Mouse (Mus musculus): ENCODE results near the gene Rps2. TPM values are rescaled to one million over a fixed set of nuclear protein-coding genes. Genes with fewer than 3 reads are reported as not detected.

The Rps2 gene
- polyA plus RNA-seq, 1 experiment from 2014 or later: 1,342 TPM

DNA sequence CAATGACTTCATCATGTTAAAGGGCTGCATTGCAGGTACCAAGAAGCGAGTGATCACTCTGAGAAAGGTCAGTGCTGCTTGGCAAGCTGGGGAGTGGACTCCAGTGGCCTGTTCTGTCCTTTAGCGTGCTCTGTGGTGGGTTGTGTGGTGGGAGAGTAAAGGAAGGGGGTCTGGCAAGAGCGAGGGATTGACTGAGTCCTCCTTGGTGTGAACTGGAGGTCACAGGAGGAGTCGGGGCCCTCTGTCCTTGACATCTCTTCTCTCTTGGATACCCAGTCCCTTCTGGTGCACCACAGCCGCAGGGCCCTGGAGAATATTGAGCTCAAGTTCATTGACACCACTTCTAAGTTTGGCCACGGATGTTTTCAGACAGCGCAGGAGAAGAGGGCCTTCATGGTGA lies 17.5 kb downstream of the Rps2 start:
- Histone ChIP-seq H3K27ac (ENCODE audit: low read length) (no peak overlapping the region; the same call in 1 of the 2 replicates), H3K4me1 (replicated peaks; ENCODE audit: control insufficient read depth, insufficient read depth, low read length) (peaks cover 11% of the 10 kb centered on the region), H3K9me3 (ENCODE audit: control insufficient read depth, low read length) (no peaks in the 10 kb centered on the region), H3K36me3 (ENCODE audit: control insufficient read depth, insufficient read depth, low read length) (peaks cover 4% of the 10 kb centered on the region), H3K9ac (ENCODE audit: low read length) (no peak overlapping the region), H3K27me3 (ENCODE audit: control insufficient read depth, insufficient read depth, low read depth, low read length) (no peaks in the 10 kb centered on the region), H3K4me3 (ENCODE audit: low read length) (no peak overlapping the region), H3K4me2 (ENCODE audit: low read depth, low read length) (no peak overlapping the region)
- no peak for ATAC-seq (ENCODE audit: low read depth)
- WGBS: 81% methylated on average over 7 of the region's 7 CpGs

- peak within 1 kb of the TSS; percentile 62; the same call in 1 of the 2 replicates for H3K27ac ChIP-seq (ENCODE audit: low read length)
- peak within 1 kb of the TSS; percentile 74 for H3K9ac ChIP-seq (ENCODE audit: low read length)
- WGBS: 1% methylated on average over 29 of the region's 29 CpGs
- H3K36me3 ChIP-seq (ENCODE audit: control insufficient read depth, insufficient read depth, low read length): peaks cover 4% of the 10 kb centered on the region
- H3K9me3 ChIP-seq (ENCODE audit: control insufficient read depth, low read length): no peaks in the 10 kb centered on the region
- ATAC-seq (ENCODE audit: low read depth): peak; percentile 99
- peak within 1 kb of the TSS; percentile 76 for H3K4me2 ChIP-seq (ENCODE audit: low read depth, low read length)
- H3K4me3 ChIP-seq (ENCODE audit: low read length): peak within 1 kb of the TSS; percentile 67
- no peaks in the 10 kb centered on the region for H3K27me3 ChIP-seq (ENCODE audit: control insufficient read depth, insufficient read depth, low read depth, low read length)
- H3K4me1 ChIP-seq (replicated peaks; ENCODE audit: control insufficient read depth, insufficient read depth, low read length): peaks cover 11% of the 10 kb centered on the region
Observed at GRCm38 (mm10) chr17:24736330-24737051, 18.6 kb downstream of the Rps2 start, which contains the start of gene Msrb1. TSS of gene Msrb1 (plus strand) at chr17:24736642.

DNA sequence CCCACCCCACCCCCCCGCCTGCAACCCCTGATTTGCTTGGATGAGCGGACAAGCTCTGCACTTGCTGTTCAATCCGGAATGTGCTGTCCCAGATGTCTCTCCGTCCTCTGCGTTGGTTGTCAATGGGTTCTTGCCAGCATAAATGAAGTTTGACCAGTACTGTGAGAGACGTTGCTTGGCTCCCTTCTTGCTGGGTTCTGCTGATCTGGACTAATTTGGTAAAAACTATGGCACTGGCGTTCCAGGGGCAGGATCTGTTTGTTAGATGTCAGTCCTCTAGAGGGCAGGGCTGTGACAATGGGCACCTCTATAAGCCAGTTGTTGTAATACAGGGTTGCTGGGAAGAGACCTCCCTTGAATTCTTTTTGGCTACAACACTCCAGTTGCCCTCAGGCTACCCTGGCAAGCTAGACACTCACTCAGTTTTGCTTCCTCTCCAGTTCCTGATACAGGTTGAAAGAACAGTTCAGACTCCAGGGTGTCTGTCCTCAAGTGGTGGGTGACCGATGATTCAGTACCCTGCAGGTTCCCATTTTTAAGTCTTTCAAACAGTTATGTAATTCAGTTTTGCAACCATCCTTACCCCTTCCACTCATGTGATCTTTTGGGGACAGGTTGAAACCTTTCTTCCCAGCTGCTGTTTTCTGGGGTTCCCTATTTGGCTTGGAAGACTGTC lies 19.4 kb downstream of the Rps2 start:
- ATAC-seq (ENCODE audit: low read depth): no peak
- Histone ChIP-seq H3K36me3 (ENCODE audit: control insufficient read depth, insufficient read depth, low read length) (peaks cover 7% of the 10 kb centered on the region), H3K4me2 (ENCODE audit: low read depth, low read length) (peak overlapping the region; percentile 76), H3K4me1 (replicated peaks; ENCODE audit: control insufficient read depth, insufficient read depth, low read length) (peaks cover 11% of the 10 kb centered on the region), H3K27ac (ENCODE audit: low read length) (no peak overlapping the region), H3K4me3 (ENCODE audit: low read length) (peak overlapping the region; percentile 67), H3K9me3 (ENCODE audit: control insufficient read depth, low read length) (no peaks in the 10 kb centered on the region), H3K9ac (ENCODE audit: low read length) (peak overlapping the region; percentile 74), H3K27me3 (ENCODE audit: control insufficient read depth, insufficient read depth, low read depth, low read length) (no peaks in the 10 kb centered on the region)
- WGBS: 18% methylated on average over 8 of the region's 8 CpGs

DNA sequence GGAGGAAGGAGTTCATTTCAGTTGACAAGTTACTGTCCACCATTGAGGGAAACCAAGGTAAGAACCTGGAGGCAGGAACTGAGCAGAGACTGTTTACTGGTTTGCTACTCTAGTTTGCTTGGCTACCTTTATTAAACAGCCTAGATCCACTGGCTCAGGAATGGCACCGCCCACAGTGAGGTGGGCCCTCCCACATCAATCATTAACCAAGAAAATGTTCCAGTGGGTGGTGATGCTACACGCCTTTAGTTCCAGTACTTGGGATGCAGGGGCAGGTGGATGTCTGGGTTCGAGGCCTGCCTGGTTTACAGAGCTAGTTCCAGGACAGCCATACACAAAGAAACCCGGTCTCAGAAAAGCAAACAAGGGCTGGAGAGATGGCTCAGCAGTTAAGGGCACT lies 20.3 kb downstream of the Rps2 start:
- H3K4me1 ChIP-seq (replicated peaks; ENCODE audit: control insufficient read depth, insufficient read depth, low read length): peaks cover 11% of the 10 kb centered on the region
- no peaks in the 10 kb centered on the region for H3K27me3 ChIP-seq (ENCODE audit: control insufficient read depth, insufficient read depth, low read depth, low read length)
- no peak overlapping the region for H3K9ac ChIP-seq (ENCODE audit: low read length)
- no peak overlapping the region for H3K4me3 ChIP-seq (ENCODE audit: low read length)
- H3K27ac ChIP-seq (ENCODE audit: low read length): no peak overlapping the region
- H3K4me2 ChIP-seq (ENCODE audit: low read depth, low read length): no peak overlapping the region
- 72% methylated on average over 4 of the region's 4 CpGs for WGBS
- peaks cover 7% of the 10 kb centered on the region for H3K36me3 ChIP-seq (ENCODE audit: control insufficient read depth, insufficient read depth, low read length)
- no peak for ATAC-seq (ENCODE audit: low read depth)
- H3K9me3 ChIP-seq (ENCODE audit: control insufficient read depth, low read length): no peaks in the 10 kb centered on the region

DNA sequence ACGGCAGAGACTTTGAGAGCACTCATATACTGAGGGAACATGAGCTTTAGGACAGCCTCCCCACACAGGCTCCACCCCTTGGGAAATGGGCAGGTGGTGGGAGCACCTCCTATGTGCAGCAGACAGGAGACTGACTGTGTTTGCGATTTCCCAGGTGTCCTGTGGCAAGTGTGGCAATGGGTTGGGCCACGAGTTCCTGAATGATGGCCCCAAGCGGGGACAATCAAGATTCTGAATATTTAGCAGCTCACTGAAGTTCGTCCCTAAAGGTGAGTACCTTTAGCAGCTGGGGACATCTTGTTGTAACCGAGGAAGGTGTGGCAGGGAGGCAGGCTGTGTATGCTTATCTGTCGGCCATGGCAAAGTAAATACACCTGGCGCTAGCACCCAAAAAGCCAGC lies 22.0 kb downstream of the Rps2 start:
- no peaks in the 10 kb centered on the region for H3K27me3 ChIP-seq (ENCODE audit: control insufficient read depth, insufficient read depth, low read depth, low read length)
- peaks cover 11% of the 10 kb centered on the region for H3K4me1 ChIP-seq (replicated peaks; ENCODE audit: control insufficient read depth, insufficient read depth, low read length)
- 71% methylated on average over 8 of the region's 8 CpGs for WGBS
- H3K9me3 ChIP-seq (ENCODE audit: control insufficient read depth, low read length): no peaks in the 10 kb centered on the region
- H3K9ac ChIP-seq (ENCODE audit: low read length): no peak overlapping the region
- H3K36me3 ChIP-seq (ENCODE audit: control insufficient read depth, insufficient read depth, low read length): peaks cover 7% of the 10 kb centered on the region
- ATAC-seq (ENCODE audit: low read depth): no peak
- H3K27ac ChIP-seq (ENCODE audit: low read length): no peak overlapping the region
- no peak overlapping the region for H3K4me3 ChIP-seq (ENCODE audit: low read length)
- H3K4me2 ChIP-seq (ENCODE audit: low read depth, low read length): no peak overlapping the region

- H3K4me1 ChIP-seq (replicated peaks; ENCODE audit: control insufficient read depth, insufficient read depth, low read length): peaks cover 4% of the 10 kb centered on the region
- ATAC-seq (ENCODE audit: low read depth): no peak
- WGBS: 70% methylated on average over 8 of the region's 8 CpGs
Observed at GRCm38 (mm10) chr17:24742307-24742706, 24.4 kb downstream of the Rps2 start.

DNA sequence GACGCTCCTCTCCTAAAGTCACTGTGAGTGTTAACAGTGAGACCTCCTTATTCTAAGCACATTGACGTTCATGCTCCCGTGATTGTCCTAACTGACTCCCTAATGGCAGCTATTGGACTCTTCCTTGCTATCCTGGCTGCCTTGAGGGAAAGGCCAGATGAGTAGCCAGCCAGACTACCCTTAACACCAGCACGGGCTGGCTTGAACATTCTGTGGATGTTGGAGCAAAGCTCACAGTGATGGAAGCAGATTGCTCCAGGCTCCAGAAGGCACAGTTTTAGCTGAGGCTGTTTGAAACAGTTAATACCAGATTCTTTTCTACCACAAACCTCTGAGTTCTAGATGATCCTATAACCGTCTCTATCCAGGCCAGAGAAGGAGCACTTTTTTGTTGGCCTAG lies 26.0 kb downstream of the Rps2 start:
- Histone ChIP-seq H3K27ac (ENCODE audit: low read length) (no peak overlapping the region), H3K36me3 (ENCODE audit: control insufficient read depth, insufficient read depth, low read length) (peaks cover 7% of the 10 kb centered on the region), H3K4me1 (replicated peaks; ENCODE audit: control insufficient read depth, insufficient read depth, low read length) (no peaks in the 10 kb centered on the region), H3K4me2 (ENCODE audit: low read depth, low read length) (no peak overlapping the region), H3K4me3 (ENCODE audit: low read length) (no peak overlapping the region), H3K27me3 (ENCODE audit: control insufficient read depth, insufficient read depth, low read depth, low read length) (no peaks in the 10 kb centered on the region), H3K9ac (ENCODE audit: low read length) (no peak overlapping the region), H3K9me3 (ENCODE audit: control insufficient read depth, low read length) (no peaks in the 10 kb centered on the region)
- ATAC-seq (ENCODE audit: low read depth): no peak
- 64% methylated on average over 5 of the region's 5 CpGs for WGBS

More at GRCm38 (mm10) chr17:24742307-24742706, 24.4 kb downstream of the Rps2 start:
- H3K27ac ChIP-seq (ENCODE audit: low read length): no peak overlapping the region
- H3K9me3 ChIP-seq (ENCODE audit: control insufficient read depth, low read length): no peaks in the 10 kb centered on the region
- H3K9ac ChIP-seq (ENCODE audit: low read length): no peak overlapping the region
- peaks cover 7% of the 10 kb centered on the region for H3K36me3 ChIP-seq (ENCODE audit: control insufficient read depth, insufficient read depth, low read length)
- no peak overlapping the region for H3K4me3 ChIP-seq (ENCODE audit: low read length)
- no peak overlapping the region for H3K4me2 ChIP-seq (ENCODE audit: low read depth, low read length)
- H3K27me3 ChIP-seq (ENCODE audit: control insufficient read depth, insufficient read depth, low read depth, low read length): no peaks in the 10 kb centered on the region

- H3K9me3 ChIP-seq (ENCODE audit: control insufficient read depth, low read length): no peaks in the 10 kb centered on the region
- no peaks in the 10 kb centered on the region for H3K4me1 ChIP-seq (replicated peaks; ENCODE audit: control insufficient read depth, insufficient read depth, low read length)
- H3K27me3 ChIP-seq (ENCODE audit: control insufficient read depth, insufficient read depth, low read depth, low read length): no peaks in the 10 kb centered on the region
- no peak overlapping the region for H3K9ac ChIP-seq (ENCODE audit: low read length)
- no peak overlapping the region for H3K27ac ChIP-seq (ENCODE audit: low read length)
- H3K4me2 ChIP-seq (ENCODE audit: low read depth, low read length): no peak overlapping the region
- no peak for ATAC-seq (ENCODE audit: low read depth)
- peaks cover 7% of the 10 kb centered on the region for H3K36me3 ChIP-seq (ENCODE audit: control insufficient read depth, insufficient read depth, low read length)
- H3K4me3 ChIP-seq (ENCODE audit: low read length): no peak overlapping the region
- 62% methylated on average over 3 of the region's 3 CpGs for WGBS
Observed at GRCm38 (mm10) chr17:24744381-24744780, 26.5 kb downstream of the Rps2 start.
